Mouse (Mus musculus) liver, embryonic 14.5 days (tissue): ENCODE data around the gene Tuba3b. TPM values are rescaled to one million over a fixed set of nuclear protein-coding genes. Genes with fewer than 3 reads are reported as not detected.

Experiments used
- ATAC-seq: fragments of 200-750 bp; cut with Nextera tagmentation; 2 replicates; pipeline ENCODE4 v1.8.0; 2017; ENCODE audit warnings: moderate number of reproducible peaks, mild to moderate bottlenecking, moderate library complexity; ENCODE audit not compliant: insufficient read depth
- DNase-seq, 3 experiments: peaks; one replicate each; pipeline ENCODE4 v3.0.0-alpha.2; 2012 to 2013; ENCODE audit warnings: low read depth in 3 of 3, low spot score in 3 of 3
- H3K27ac ChIP-seq: fragments of 300-500 bp; sonication (generic); 2 replicates; pipeline ENCODE4 v1.5.1; 2014; ENCODE audit warnings: moderate library complexity, mild to moderate bottlenecking, control low read depth, inconsistent platforms
- H3K27me3 ChIP-seq: fragments of 300-500 bp; sonication (generic); 2 replicates; pipeline ENCODE4 v1.6.1; 2014; ENCODE audit warnings: mild to moderate bottlenecking, low read length, moderate library complexity; ENCODE audit not compliant: control insufficient read depth, insufficient read depth
- H3K36me3 ChIP-seq: fragments of 300-500 bp; sonication (generic); replicated peaks from 2 replicates; pipeline ENCODE4 v1.6.1; 2014; ENCODE audit warnings: low read depth; ENCODE audit not compliant: control insufficient read depth, insufficient read depth
- H3K4me1 ChIP-seq, 2 experiments: fragments of 200-500 bp in 1 of 2; fragments of 300-500 bp in 1 of 2; sonication (generic) in 1 of 2; replicated peaks; 2 replicates each; pipeline ENCODE4 v1.6.1; 2012 to 2014; ENCODE audit warnings: antibody characterized with exemption in 1 of 2, inconsistent platforms in 1 of 2, low read length in 1 of 2; ENCODE audit not compliant: control insufficient read depth in 2 of 2, insufficient read depth in 2 of 2
- H3K4me2 ChIP-seq: fragments of 300-500 bp; sonication (generic); 2 replicates; pipeline ENCODE4 v1.6.1; 2014; ENCODE audit warnings: low read depth, mild to moderate bottlenecking, control low read depth, moderate library complexity
- H3K4me3 ChIP-seq, 2 experiments: fragments of 200-500 bp in 1 of 2; fragments of 300-500 bp in 1 of 2; sonication (generic) in 1 of 2; 2 replicates each; pipeline ENCODE4 v1.5.1; 2012 to 2014; ENCODE audit warnings: low read depth in 2 of 2, low read length in 2 of 2, mild to moderate bottlenecking in 2 of 2, control low read depth in 1 of 2, inconsistent platforms in 1 of 2, moderate library complexity in 1 of 2; ENCODE audit not compliant: insufficient read depth in 1 of 2
- H3K9ac ChIP-seq: fragments of 300-500 bp; sonication (generic); replicated peaks from 2 replicates; pipeline ENCODE4 v1.6.1; 2014; ENCODE audit warnings: mild to moderate bottlenecking, control low read depth, moderate library complexity
- H3K9me3 ChIP-seq: fragments of 300-500 bp; sonication (generic); 2 replicates; pipeline ENCODE4 v1.6.1; 2016; ENCODE audit warnings: low read length, mixed read lengths; ENCODE audit not compliant: control insufficient read depth
- CTCF ChIP-seq: IDR thresholded peaks from 2 replicates; pipeline ENCODE4 v1.5.1; 2016; ENCODE audit warnings: antibody characterized with exemption, low read depth, control low read depth
- EP300 ChIP-seq: IDR thresholded peaks from 2 replicates; pipeline ENCODE4 v1.6.1; 2016; ENCODE audit warnings: antibody characterized with exemption, low read depth
- WGBS: fragments of 180-500 bp; shearing (Covaris S2); extraction: QIAGEN DNeasy Blood & Tissue Kit; methylation state at CpG from one replicate; pipeline ENCODE4 v1.1.7; 2014; ENCODE audit not compliant: insufficient replicate concordance; 5-methylcytosine and 5-hydroxymethylcytosine counted together
- polyA plus RNA-seq, 2 experiments: library from polyadenylated mRNA; depleted of rRNA in 1 of 2; stranded (reverse) in 1 of 2; unstranded in 1 of 2; fragments of >200 nt; fragmentation: Nextera tagmentation in 1 of 2; extraction: Ambion mirVana in 1 of 2; gene quantifications; 2 replicates each; pipeline versions ENCODE4 v1.2.1 to v1.2.3; 2012 to 2014

The Tuba3b gene
- polyA plus RNA-seq, 2 experiments, result not detected

GRCm38 (mm10) chr6:145636682-145637081 lies 21.1 kb downstream of the Tuba3b start:
- H3K27ac ChIP-seq, result no peak overlapping the region
- 73% methylated on average over 4 of the region's 4 CpGs for WGBS
- no peak for ATAC-seq

GRCm38 (mm10) chr6:145638248-145638647 lies 22.7 kb downstream of the Tuba3b start:
- Histone ChIP-seq H3K27me3 (no peaks in the 10 kb centered on the region), H3K4me2 (no peak overlapping the region), H3K9ac (no peak overlapping the region), H3K27ac (no peak overlapping the region), H3K9me3 (no peaks in the 10 kb centered on the region), H3K4me1 (no peaks in the 10 kb centered on the region), H3K36me3 (no peaks in the 10 kb centered on the region), H3K4me3 (no peak overlapping the region)
- 69% methylated on average over 6 of the region's 6 CpGs for WGBS
- TF ChIP-seq EP300, result no peak
- no peak for TF ChIP-seq CTCF
- DNase-seq (no peak), ATAC-seq (no peak)

More at GRCm38 (mm10) chr6:145636682-145637081, 21.1 kb downstream of the Tuba3b start:
- TF ChIP-seq CTCF (no peak), EP300 (no peak)
- DNase-seq, result no peak
- Histone ChIP-seq H3K9ac (no peak overlapping the region), H3K27me3 (no peaks in the 10 kb centered on the region), H3K4me3 (no peak overlapping the region), H3K4me2 (no peak overlapping the region), H3K9me3 (no peaks in the 10 kb centered on the region), H3K36me3 (no peaks in the 10 kb centered on the region), H3K4me1 (no peaks in the 10 kb centered on the region)

- H3K4me3 ChIP-seq, result no peak overlapping the region
- DNase-seq, result no peak
These were observed 25.5 kb downstream of the Tuba3b start for GRCm38 (mm10) chr6:145640971-145641506.

GRCm38 (mm10) chr6:145651976-145652375 lies 36.4 kb downstream of the Tuba3b start:
- DNase-seq, result no peak
- WGBS, result 40% methylated on average over 2 of the region's 2 CpGs
- Histone ChIP-seq H3K9me3 (no peaks in the 10 kb centered on the region), H3K27me3 (no peaks in the 10 kb centered on the region), H3K9ac (no peak overlapping the region), H3K27ac (no peak overlapping the region), H3K36me3 (no peaks in the 10 kb centered on the region), H3K4me2 (no peak overlapping the region), H3K4me1 (no peaks in the 10 kb centered on the region; a peak in 1 of 4 replicates), H3K4me3 (no peak overlapping the region)
- no peak for ATAC-seq
- TF ChIP-seq CTCF (no peak), EP300 (no peak)

More at GRCm38 (mm10) chr6:145640971-145641506, 25.5 kb downstream of the Tuba3b start:
- H3K4me2 ChIP-seq, result no peak overlapping the region
- H3K9ac ChIP-seq, result no peak overlapping the region
- no peak overlapping the region for H3K27ac ChIP-seq
- H3K4me1 ChIP-seq, result no peaks in the 10 kb centered on the region
- H3K36me3 ChIP-seq, result no peaks in the 10 kb centered on the region
- WGBS, result 62% methylated on average over 4 of the region's 4 CpGs
- no peak for TF ChIP-seq EP300
- no peak for TF ChIP-seq CTCF
- H3K9me3 ChIP-seq, result no peaks in the 10 kb centered on the region
- ATAC-seq, result no peak
- H3K27me3 ChIP-seq, result no peaks in the 10 kb centered on the region

- TF ChIP-seq EP300 (no peak), CTCF (no peak)
- Histone ChIP-seq H3K4me3 (no peak overlapping the region), H3K4me1 (no peaks in the 10 kb centered on the region; a peak in 1 of 4 replicates), H3K27ac (no peak overlapping the region), H3K4me2 (no peak overlapping the region), H3K27me3 (no peaks in the 10 kb centered on the region), H3K36me3 (no peaks in the 10 kb centered on the region), H3K9me3 (no peaks in the 10 kb centered on the region), H3K9ac (no peak overlapping the region)
- no peak for ATAC-seq
- DNase-seq, result no peak
- 64% methylated on average over 5 of the region's 5 CpGs for WGBS
These were observed 37.4 kb downstream of the Tuba3b start for GRCm38 (mm10) chr6:145652986-145653385.
